Mouse (Mus musculus): Measurements from ENCODE around the gene Pcnt.

Pcnt gene

GRCm38 (mm10) chr10:76316194-76316593 is 126.4 kb downstream of the Pcnt start:
- no peak for DNase-seq (ENCODE audit: low spot score)

GRCm38 (mm10) chr10:76306738-76307137 is 135.8 kb downstream of the Pcnt start:
- no peak for DNase-seq (ENCODE audit: low spot score)
